Comparison of ENCODE assay signal across 8 mouse cellular contexts in genomic region chr1:127204817-127205485, GRCm38 (mm10). TPM values are rescaled to one million over a fixed set of nuclear protein-coding genes. Genes with fewer than 3 reads are reported as not detected.
DNase-seq lines count a peak whose midpoint lies in the region; ATAC-seq lines count a peak whose summit lies in the region.

TSS of gene Mgat5 (plus strand) at chr1:127205015.

- ATAC-seq in hindbrain, embryonic 16.5 days: peak; percentile 93

- no peaks in the 10 kb centered on the region for H3K27me3 ChIP-seq in hindbrain, embryonic 16.5 days (replicated peaks; ENCODE audit: control insufficient read depth, insufficient read depth, low read length)

- DNase-seq in T-cell, adult 2 months (ENCODE audit: low spot score): peak; percentile 89
- DNase-seq in cerebellum, postnatal 36 days: peak; percentile 87 to 89
- DNase-seq in frontal cortex, postnatal 36 days (ENCODE audit: low spot score in 2 of 2): peak; percentile 92 to 94
- peak; percentile 88 to 92 for DNase-seq in left cerebral cortex, adult 18-20 months (ENCODE audit: low spot score in 2 of 2)
- DNase-seq in right cerebral cortex, adult 18-20 months: peak; percentile 94
- DNase-seq in urinary bladder, postnatal 10 days (ENCODE audit: low spot score): peak; percentile 55

- peak within 1 kb of the TSS; percentile 87 for H3K4me3 ChIP-seq in hindbrain, embryonic 16.5 days (ENCODE audit: low read length)
- peak within 1 kb of the TSS; percentile 97 for H3K4me3 ChIP-seq in macrophage (ENCODE audit: inconsistent target)

- peak within 1 kb of the TSS; percentile 80 for H3K4me2 ChIP-seq in hindbrain, embryonic 16.5 days (ENCODE audit: low read length)

- H3K9me3 ChIP-seq in hindbrain, embryonic 16.5 days (ENCODE audit: control insufficient read depth, low read length): no peaks in the 10 kb centered on the region

- peaks cover 49% of the 10 kb centered on the region for H3K79me2 ChIP-seq in macrophage (ENCODE audit: inconsistent target)

- peak within 1 kb of the TSS; percentile 96 for H3K27ac ChIP-seq in hindbrain, embryonic 16.5 days (ENCODE audit: low read depth, low read length)
- peak within 1 kb of the TSS; percentile 78 for H3K27ac ChIP-seq in macrophage

- peak within 1 kb of the TSS; percentile 91 for H3K9ac ChIP-seq in hindbrain, embryonic 16.5 days (ENCODE audit: low read depth, low read length)

- under 1% methylated on average over 51 of the region's 51 CpGs for WGBS in hindbrain, embryonic 16.5 days
- under 1% methylated on average over 51 of the region's 51 CpGs for WGBS in macrophage (ENCODE audit: missing documents)

- no peaks in the 10 kb centered on the region for H3K36me3 ChIP-seq in hindbrain, embryonic 16.5 days (ENCODE audit: control insufficient read depth, insufficient read depth, low read length)
- no peaks in the 10 kb centered on the region for H3K36me3 ChIP-seq in macrophage (ENCODE audit: inconsistent target)

- H3K4me1 ChIP-seq in hindbrain, embryonic 16.5 days (ENCODE audit: control insufficient read depth, insufficient read depth, low read depth, low read length): peaks cover 25% of the 10 kb centered on the region

RNA-seq across cellular contexts. Expression of gene Mgat5, which starts in this region (rescaled TPM):
- polyA plus RNA-seq in hindbrain, embryonic 16.5 days (2015; fragmentation: Nextera tagmentation; extraction: Ambion mirVana): 13.1 and 13.3 TPM in 2 replicates
- 10 to 100 TPM; 70.4 to 74.1 TPM for total RNA-seq in left cerebral cortex, adult 18-20 months (2021)
- 100 to 1,000 TPM in 18 of 26 experiments, 10 to 100 TPM in 8; 20.4 to 211 (median 116) TPM for total RNA-seq in macrophage (2018; cell fraction: chromatin; rRNA removed)
- total RNA-seq in macrophage (2018; cell fraction: cytosol; rRNA removed): 10 to 100 TPM; 23.6 to 59.8 (median 37.0) TPM
- total RNA-seq in macrophage (2018; cell fraction: nucleus; rRNA removed): 100 to 1,000 TPM in 3 of 26 experiments, 10 to 100 TPM in 23; 30.1 to 157 (median 70.9) TPM
- 23.8 to 56.9 TPM (median 29.7 TPM) in 3 replicates for polyA plus RNA-seq in macrophage (2018)

Comparison
In these comparisons a context has a peak if more than half of its experiments do, and no peak if none do; other contexts are left out.
1. Peak in every context shown above with its lines: DNase-seq, ATAC-seq, H3K4me3 ChIP-seq and H3K27ac ChIP-seq.